Mouse (Mus musculus) embryo, embryonic 10 days (tissue): ENCODE measurements around the gene Trpc4ap.

ENCODE experiments used
- DNase-seq: peaks from one replicate; pipeline ENCODE4 v3.0.0-alpha.2; 2015; ENCODE audit warnings: low spot score

Gene Trpc4ap

DNA sequence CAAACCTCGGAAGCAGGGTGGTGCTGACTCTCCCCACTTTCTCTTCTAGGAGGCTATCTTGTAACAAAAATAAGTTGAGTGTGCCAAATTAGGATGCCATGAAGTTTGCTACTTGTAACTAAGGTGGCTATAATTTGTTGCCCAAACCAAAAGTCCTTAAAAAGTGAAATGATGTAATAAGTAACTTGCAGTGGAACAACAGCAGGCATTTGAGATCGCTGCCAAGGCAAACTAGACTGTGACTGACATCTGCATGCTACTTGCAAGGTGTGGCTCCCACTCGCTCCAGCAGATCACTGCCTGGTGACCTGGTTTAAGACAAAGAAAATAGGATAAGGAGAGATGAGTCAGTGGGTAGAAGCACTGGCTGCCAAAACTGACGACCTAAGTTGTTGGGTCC lies 952 bp upstream of the Trpc4ap start:
- DNase-seq, result no peak

- no peak for DNase-seq
Measured at GRCm38 (mm10) chr2:155691336-155691722, 855 bp downstream of the Trpc4ap start.

- no peak for DNase-seq
Measured at GRCm38 (mm10) chr2:155689211-155689610, 3.0 kb downstream of the Trpc4ap start.

- DNase-seq, result no peak
Measured at GRCm38 (mm10) chr2:155687746-155688145, 4.4 kb downstream of the Trpc4ap start.

GRCm38 (mm10) chr2:155686572-155686971 lies 5.6 kb downstream of the Trpc4ap start:
- DNase-seq, result no peak

GRCm38 (mm10) chr2:155683821-155684220 lies 8.4 kb downstream of the Trpc4ap start:
- DNase-seq, result no peak

DNA sequence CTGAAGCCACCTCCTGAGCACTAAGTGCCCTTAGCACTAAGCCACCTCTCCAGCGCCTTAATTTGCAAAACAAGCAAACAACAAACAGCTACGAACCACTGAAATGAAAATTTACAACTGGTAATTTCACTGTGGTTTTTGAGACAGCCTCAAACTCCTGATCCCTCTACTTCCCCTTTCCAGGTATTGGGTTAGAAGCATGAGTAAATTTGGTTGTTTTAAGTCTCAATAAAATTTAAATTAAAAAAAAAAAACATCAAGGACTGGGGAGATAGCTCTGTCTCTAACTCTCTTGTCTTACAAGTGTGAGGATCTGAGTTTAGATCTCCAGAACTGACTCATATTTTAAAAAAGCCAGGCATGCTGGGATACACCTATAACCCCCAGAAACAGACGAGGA lies 9.0 kb downstream of the Trpc4ap start:
- no peak for DNase-seq

GRCm38 (mm10) chr2:155681874-155682273 lies 10.3 kb downstream of the Trpc4ap start:
- DNase-seq, result no peak

DNA sequence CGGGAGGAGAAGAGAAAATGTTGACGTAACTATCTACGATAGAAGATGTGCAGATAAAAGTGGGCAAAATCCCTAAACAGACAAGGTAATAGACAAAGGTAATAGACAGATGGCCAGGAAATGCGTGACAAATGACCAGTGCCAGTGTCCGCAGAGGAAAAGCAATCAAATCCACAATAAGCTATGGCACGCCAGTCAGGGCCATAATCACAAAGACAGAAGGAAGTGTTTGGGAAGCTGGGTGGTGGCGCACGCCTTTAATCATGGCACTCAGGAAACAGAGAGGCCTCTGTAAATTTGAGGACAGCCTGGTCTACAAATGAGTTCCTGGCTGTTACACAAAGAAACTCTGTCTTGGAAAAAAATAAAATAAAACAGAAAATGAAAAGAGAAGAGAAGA lies 11.0 kb downstream of the Trpc4ap start:
- DNase-seq, result peak; percentile 8

DNA sequence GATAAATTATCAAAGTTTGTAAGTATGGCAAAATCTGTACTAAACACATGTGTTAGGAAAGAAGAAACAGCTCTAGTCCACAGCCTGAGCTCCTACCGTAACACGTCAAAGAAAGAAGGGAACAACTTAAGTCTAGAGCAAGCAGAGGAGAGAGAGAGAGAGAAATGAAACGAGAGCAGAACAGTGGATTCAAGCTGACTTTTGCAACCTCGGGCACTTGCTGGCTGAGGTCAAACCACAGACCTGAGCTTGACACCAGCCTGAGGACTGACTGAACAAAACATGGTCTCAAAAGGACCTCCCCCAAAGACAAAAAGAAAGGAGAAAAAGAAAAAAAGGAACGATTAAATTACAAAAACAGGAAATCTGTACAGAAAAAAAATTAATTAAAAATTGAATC lies 11.6 kb downstream of the Trpc4ap start:
- DNase-seq, result no peak

- DNase-seq, result no peak
Measured at GRCm38 (mm10) chr2:155679586-155680110, 12.5 kb downstream of the Trpc4ap start.

GRCm38 (mm10) chr2:155675118-155675517 lies 17.1 kb downstream of the Trpc4ap start:
- no peak for DNase-seq

- DNase-seq, result peak; percentile 68
Measured at GRCm38 (mm10) chr2:155673546-155673945, 18.6 kb downstream of the Trpc4ap start.

DNA sequence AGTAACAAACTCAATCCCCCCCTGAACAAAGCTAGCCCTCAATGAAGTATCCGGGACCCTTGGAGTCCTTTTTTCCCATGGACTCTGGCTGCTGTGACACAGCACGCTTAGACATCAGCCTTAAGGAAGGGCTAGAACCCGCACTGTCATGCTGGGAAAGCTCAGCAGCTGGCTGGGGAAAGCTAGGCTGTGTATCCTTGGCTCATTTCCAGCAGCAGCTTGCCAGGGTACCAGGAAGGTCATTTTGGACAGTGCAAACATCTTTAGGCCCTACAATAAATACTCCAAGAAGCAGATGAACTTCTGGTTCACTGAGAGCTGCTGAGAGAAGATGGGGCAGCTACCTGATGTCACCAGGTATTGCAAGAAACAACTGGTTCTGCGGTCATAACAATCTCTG lies 20.9 kb downstream of the Trpc4ap start:
- no peak for DNase-seq

DNA sequence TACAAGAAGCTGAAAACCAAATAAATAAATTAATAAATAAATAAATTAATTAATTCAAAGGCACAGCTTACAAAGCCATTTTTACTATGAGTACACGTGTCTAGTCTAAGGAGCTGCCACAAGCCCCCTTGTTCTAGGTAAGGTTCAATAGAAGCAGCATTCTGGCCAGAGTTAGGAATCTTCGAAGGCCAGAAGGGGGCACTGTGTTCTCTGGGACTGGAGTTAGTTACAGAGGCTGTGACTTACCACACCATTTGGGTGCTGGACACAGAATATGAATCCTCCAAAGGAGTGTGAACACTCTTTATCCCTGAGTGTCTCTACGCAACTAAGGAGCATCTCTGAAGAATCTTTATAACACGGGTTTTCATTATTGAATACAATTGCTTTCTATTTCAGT lies 23.7 kb downstream of the Trpc4ap start:
- DNase-seq, result peak; percentile 61

- DNase-seq, result no peak
Measured at GRCm38 (mm10) chr2:155667881-155668280, 24.3 kb downstream of the Trpc4ap start.

DNA sequence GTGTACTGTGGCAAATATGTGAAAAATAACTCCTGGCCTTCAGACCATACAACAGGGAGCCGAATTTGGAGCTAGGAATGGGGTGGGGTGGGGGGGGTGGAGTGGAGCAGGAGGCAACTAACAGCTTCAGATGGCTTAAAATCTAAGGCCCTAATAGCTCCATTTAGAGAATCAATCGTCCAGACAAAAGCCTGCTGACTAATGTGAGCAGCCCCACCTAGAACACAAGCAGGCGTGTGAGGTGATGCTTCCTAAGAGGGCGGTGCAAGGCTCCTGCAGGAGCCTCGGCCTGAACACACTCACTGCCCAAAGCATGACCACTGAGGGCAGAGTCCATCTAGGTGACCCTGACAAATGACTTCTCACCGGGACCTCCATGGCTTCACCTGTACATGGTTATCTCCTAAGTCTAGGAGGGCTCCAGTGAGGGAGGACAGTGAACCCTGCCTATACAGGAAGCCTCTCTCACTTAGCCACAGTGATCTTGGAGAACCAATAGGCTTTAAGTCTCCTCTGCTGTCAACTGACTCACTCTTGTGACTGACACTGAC lies 28.2 kb downstream of the Trpc4ap start:
- no peak for DNase-seq

DNA sequence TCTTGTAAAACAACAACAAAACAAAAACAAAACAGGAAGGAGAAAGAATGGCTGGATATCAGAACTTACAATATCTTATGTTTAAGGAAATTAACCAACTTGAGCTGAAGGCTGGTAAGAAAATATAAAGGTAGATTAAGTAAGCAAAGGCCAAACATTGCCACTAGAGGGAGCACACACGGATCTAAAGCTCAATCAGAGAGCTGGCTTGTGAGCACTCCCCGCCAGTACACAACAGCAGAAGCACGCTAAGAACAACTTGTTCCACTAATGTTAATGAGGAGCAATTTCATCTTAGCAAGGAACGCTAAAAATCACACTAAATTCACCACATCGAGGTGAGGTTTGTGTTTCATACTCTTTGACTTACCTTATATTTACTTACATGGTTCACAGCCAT lies 29.1 kb downstream of the Trpc4ap start:
- DNase-seq, result peak; percentile 77

GRCm38 (mm10) chr2:155662390-155662789 lies 29.8 kb downstream of the Trpc4ap start:
- no peak for DNase-seq

- DNase-seq, result peak; percentile 24
Measured at GRCm38 (mm10) chr2:155655759-155656372, 36.3 kb downstream of the Trpc4ap start.

GRCm38 (mm10) chr2:155652618-155653017 lies 39.6 kb downstream of the Trpc4ap start:
- no peak for DNase-seq

GRCm38 (mm10) chr2:155645746-155646145 lies 46.4 kb downstream of the Trpc4ap start:
- DNase-seq, result no peak

DNA sequence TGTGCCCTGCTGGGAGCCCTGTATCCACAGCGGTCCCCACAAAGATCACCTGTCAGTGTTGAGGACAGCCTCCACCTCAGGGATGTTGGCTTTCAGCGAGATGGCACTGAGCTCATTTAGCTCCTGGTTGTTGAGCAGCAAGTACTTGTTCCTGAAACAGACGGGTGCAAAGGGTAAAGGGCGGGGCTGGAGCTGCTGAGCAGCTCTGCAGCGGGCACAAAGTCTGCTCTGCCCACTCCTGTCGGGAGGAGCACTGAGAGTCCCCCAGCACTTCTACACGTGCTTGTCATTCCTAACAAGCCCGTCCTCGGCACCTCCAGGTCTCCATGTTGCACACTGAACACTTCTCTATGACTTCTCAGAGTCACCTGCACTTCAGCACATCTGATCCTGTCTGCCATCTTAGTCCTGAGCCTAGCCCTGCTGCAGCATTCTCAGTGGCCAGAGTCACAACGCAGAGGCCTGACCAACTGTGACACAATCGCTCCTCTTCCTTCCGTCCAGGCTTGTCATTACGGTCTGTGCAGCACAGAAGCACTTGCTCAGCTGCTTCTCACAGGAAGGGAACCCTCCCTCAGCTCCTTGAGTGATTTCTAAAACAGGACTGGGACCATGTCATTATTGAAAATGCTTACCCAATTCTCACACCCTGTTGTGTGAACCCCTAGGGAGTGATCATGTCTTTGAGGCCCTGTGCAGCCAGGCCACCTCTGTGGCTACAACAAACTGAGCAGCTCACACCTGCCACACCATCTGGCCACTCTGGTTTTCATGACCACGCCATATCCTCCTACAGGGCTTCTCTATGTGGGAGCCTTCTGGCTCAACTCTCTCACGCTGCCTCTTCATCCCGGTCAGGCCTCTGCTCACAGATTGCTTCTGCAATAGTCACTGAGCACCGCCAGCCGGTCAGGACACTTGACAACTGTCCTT lies 50.4 kb downstream of the Trpc4ap start:
- peak; percentile 13 for DNase-seq
